Mouse (Mus musculus) heart, embryonic 13.5 days (tissue): ENCODE measurements around the gene Dock11. TPM values are rescaled to one million over a fixed set of nuclear protein-coding genes. Genes with fewer than 3 reads are reported as not detected.

Experiments used
- ATAC-seq: fragments of 200-750 bp; cut with Nextera tagmentation; 2 replicates; pipeline ENCODE4 v1.8.0; 2017; ENCODE audit warnings: moderate TSS enrichment; ENCODE audit not compliant: insufficient number of reproducible peaks, low FRiP score, low TSS enrichment; ENCODE audit errors: extremely low read depth
- H3K27ac ChIP-seq: fragments of 300-500 bp; sonication (generic); replicated peaks from 2 replicates; pipeline ENCODE4 v1.5.1; 2015; ENCODE audit warnings: moderate library complexity, mild to moderate bottlenecking, inconsistent platforms
- H3K27me3 ChIP-seq: fragments of 300-500 bp; sonication (generic); replicated peaks from 2 replicates; pipeline ENCODE4 v1.6.1; 2015; ENCODE audit warnings: mild to moderate bottlenecking, inconsistent platforms
- H3K36me3 ChIP-seq: fragments of 300-500 bp; sonication (generic); 2 replicates; pipeline ENCODE4 v1.6.1; 2015; ENCODE audit warnings: mild to moderate bottlenecking, inconsistent platforms
- H3K4me1 ChIP-seq: fragments of 300-500 bp; sonication (generic); 2 replicates; pipeline ENCODE4 v1.6.1; 2015; ENCODE audit warnings: inconsistent platforms
- H3K4me2 ChIP-seq: fragments of 300-500 bp; sonication (generic); 2 replicates; pipeline ENCODE4 v1.6.1; 2015; ENCODE audit warnings: inconsistent platforms, mild to moderate bottlenecking, moderate library complexity
- H3K4me3 ChIP-seq: fragments of 300-500 bp; sonication (generic); 2 replicates; pipeline ENCODE4 v1.5.1; 2015; ENCODE audit warnings: moderate library complexity, mild to moderate bottlenecking, inconsistent platforms
- H3K9ac ChIP-seq: fragments of 300-500 bp; sonication (generic); 2 replicates; pipeline ENCODE4 v1.6.1; 2015; ENCODE audit warnings: inconsistent platforms, mild to moderate bottlenecking, moderate library complexity
- H3K9me3 ChIP-seq: fragments of 300-500 bp; sonication (generic); 2 replicates; pipeline ENCODE4 v1.6.1; 2016; ENCODE audit warnings: inconsistent platforms
- WGBS: fragments of 180-500 bp; shearing (Covaris S2); methylation state at CpG from one replicate; pipeline ENCODE4 v1.1.7; 2015; ENCODE audit warnings: mixed read lengths; 5-methylcytosine and 5-hydroxymethylcytosine counted together
- polyA plus RNA-seq: library from polyadenylated mRNA; unstranded; fragments of >200 nt; fragmentation: Nextera tagmentation; extraction: Ambion mirVana; gene quantifications from 2 replicates; pipeline ENCODE4 v1.2.1, GENCODE M21; 2015

Dock11 gene
- polyA plus RNA-seq, 1 experiment from 2014 or later, result 7.2 TPM

DNA sequence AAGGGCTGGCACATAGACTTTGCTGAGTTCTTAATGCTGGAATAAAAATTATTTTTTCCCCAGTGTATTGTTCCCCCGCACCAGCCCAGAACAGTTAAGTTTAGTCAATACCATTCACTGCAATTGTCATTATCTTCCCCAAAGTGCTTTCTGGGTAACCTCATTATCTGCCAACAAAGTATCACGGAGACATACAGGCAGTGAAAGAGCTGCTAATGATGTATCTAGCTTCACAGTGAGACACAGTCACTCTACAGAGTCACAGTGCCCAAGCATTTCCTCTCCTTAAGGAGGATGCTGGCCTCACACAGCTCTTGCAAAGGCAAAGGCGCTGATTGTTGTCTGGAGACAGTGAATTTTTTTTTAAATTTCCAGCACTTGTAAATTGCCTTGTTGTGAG, 63.3 kb downstream of the Dock11 start:
- 61% methylated on average over 3 of the region's 3 CpGs for WGBS
- ATAC-seq, result no peak
- no peak overlapping the region for H3K4me2 ChIP-seq
- H3K9me3 ChIP-seq, result no peaks in the 10 kb centered on the region
- no peak overlapping the region for H3K9ac ChIP-seq
- 0 out of 2 replicates have a peak, but pooled peaks cover 4% of the 10 kb centered on the region for H3K36me3 ChIP-seq
- no peaks in the 10 kb centered on the region for H3K27me3 ChIP-seq
- H3K4me1 ChIP-seq, result no peaks in the 10 kb centered on the region
- no peak overlapping the region for H3K27ac ChIP-seq
- H3K4me3 ChIP-seq, result no peak overlapping the region

DNA sequence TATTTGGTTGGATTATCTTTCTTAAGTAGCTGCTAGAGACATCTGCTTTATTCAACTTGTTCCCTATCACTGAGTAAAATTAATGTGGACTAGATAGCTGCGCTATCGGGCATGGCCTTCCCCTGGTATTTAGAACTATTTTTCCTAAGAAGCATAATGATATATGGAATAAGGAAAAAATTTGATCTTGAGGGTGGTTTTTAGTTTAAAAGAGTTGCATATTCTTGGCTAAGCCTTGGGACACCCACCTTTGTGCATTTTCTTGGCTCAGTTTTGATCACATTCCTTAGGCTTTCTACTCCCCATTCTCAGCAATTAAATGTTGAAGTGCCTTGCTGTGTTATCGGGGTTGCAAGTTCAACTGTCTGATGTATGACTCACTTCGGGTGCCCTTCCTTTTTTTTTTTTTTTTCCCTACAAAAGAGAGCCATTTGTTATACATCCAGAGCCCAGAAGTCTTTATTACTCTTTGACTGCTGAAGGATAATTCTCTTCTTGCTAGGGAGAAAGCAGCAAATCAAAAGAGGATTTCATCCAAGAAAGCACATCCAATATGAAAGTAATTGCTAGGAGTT, 64.0 kb downstream of the Dock11 start:
- 54% methylated on average over 4 of the region's 4 CpGs for WGBS

DNA sequence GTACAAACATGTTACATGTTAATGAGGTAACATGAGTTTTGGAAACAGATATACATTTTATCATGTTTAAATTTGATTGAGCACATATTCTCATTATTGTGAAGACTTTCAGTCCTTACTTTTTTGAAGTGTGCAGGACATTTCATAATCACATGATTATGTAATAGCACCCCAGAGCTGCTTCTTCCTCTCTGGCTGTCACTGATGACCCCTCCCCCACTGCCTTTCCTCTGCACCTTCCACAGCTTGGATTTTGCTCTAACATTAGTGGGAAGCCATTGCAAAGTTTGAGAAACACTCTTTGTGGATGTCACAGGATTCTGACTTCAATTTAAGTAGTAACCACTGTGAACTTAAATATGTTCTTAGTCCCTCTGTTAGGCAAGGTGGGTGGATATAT, 67.6 kb downstream of the Dock11 start:
- Histone ChIP-seq H3K4me2 (no peak overlapping the region), H3K4me1 (no peaks in the 10 kb centered on the region), H3K27me3 (no peaks in the 10 kb centered on the region), H3K36me3 (0 out of 2 replicates have a peak, but pooled peaks cover 4% of the 10 kb centered on the region), H3K9ac (no peak overlapping the region), H3K27ac (no peak overlapping the region), H3K4me3 (no peak overlapping the region), H3K9me3 (no peaks in the 10 kb centered on the region)
- no peak for ATAC-seq

More for the DNA sequence above, 64.0 kb downstream of the Dock11 start:
- Histone ChIP-seq H3K9me3 (no peaks in the 10 kb centered on the region), H3K36me3 (0 out of 2 replicates have a peak, but pooled peaks cover 4% of the 10 kb centered on the region), H3K4me1 (no peaks in the 10 kb centered on the region), H3K4me2 (no peak overlapping the region), H3K9ac (no peak overlapping the region), H3K27ac (no peak overlapping the region), H3K27me3 (no peaks in the 10 kb centered on the region), H3K4me3 (no peak overlapping the region)
- ATAC-seq, result no peak

DNA sequence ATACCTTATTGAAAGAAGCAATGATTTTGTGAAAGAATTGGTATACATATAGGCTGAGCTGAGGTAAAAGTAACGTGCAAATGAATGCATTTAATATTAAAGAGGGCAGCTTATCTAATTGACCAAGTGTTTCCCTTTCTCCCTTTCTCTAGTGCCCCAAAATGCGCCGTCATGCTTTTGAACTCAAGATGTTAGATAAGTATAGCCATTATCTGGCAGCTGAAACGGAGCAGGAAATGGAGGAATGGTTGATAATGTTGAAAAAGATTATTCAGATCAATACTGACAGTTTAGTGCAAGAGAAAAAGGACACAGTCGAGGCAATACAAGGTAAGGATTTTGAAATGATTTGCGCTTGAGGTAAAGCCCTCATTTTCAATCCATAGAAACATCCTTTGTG, 74.5 kb downstream of the Dock11 start:
- Histone ChIP-seq H3K4me1 (no peaks in the 10 kb centered on the region), H3K9ac (no peak overlapping the region), H3K27me3 (no peaks in the 10 kb centered on the region), H3K36me3 (no peaks in the 10 kb centered on the region), H3K9me3 (no peaks in the 10 kb centered on the region), H3K4me2 (no peak overlapping the region), H3K4me3 (no peak overlapping the region), H3K27ac (no peak overlapping the region)
- WGBS, result 54% methylated on average over 6 of the region's 6 CpGs
- ATAC-seq, result no peak

DNA sequence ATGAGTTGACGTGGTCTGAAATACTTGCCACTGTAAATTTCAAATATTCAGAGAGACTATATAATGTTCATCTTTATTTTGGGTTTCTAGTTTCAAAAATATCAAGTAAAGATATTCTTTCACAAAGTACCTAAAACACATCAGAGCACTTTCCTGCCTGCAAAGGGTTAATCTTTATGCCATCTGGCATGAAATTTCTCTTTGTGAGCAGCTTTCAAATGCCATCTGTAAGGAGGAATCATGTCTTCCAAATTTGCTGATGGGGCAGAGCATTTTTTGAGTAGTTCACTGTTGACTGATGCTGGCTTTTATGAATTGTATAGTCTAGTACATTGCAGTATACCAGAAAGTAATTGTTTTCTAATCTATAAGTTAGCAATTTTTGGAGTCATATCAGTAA, 80.6 kb downstream of the Dock11 start:
- 83% methylated on average over 1 of the region's 1 CpGs for WGBS
- no peak overlapping the region for H3K4me3 ChIP-seq
- no peaks in the 10 kb centered on the region for H3K9me3 ChIP-seq
- H3K9ac ChIP-seq, result no peak overlapping the region
- no peaks in the 10 kb centered on the region for H3K27me3 ChIP-seq
- no peaks in the 10 kb centered on the region for H3K36me3 ChIP-seq
- no peaks in the 10 kb centered on the region for H3K4me1 ChIP-seq
- H3K4me2 ChIP-seq, result no peak overlapping the region
- ATAC-seq, result no peak
- H3K27ac ChIP-seq, result no peak overlapping the region

DNA sequence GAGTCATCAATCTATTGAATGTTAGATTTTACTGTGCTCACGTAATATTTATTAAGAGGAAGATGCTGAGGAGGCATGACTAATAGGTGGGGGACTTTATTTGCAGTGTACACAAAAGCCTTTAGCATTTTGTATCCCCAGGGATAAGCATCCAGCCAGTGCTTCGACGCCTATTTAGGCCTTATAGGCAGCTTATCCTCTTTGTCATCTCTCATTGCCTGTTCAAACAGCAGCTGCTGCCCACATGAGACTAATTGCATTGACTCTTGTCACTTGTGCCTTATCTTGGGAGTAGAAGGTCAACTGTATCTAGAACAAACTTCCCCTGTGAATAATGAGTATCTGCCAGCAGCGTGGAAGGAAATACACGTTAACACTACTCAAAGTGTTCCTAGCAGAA, 88.0 kb downstream of the Dock11 start:
- Histone ChIP-seq H3K4me2 (no peak overlapping the region), H3K9me3 (no peaks in the 10 kb centered on the region), H3K4me1 (no peaks in the 10 kb centered on the region), H3K27ac (no peak overlapping the region), H3K36me3 (no peaks in the 10 kb centered on the region), H3K4me3 (no peak overlapping the region), H3K27me3 (no peaks in the 10 kb centered on the region), H3K9ac (no peak overlapping the region)
- 42% methylated on average over 5 of the region's 5 CpGs for WGBS
- ATAC-seq, result no peak

DNA sequence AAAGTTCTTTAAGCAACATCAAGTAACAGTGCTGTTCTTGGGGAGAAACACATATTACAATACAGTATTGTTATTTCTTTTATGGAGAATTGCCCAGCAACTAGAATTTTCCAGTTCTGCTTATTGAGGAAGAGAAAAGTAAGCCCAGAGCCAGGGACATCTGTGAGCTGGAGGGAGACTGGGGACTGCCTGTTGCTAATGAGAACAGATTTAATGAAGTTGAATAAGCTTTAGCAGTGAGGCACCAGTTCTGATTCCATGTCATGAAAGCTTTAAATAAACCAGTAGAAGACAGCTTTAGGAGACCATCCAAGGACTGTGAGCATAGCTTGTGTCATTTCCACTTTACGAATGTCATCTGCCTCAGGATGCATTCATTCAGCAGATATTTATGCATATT, 99.3 kb downstream of the Dock11 start:
- Histone ChIP-seq H3K27me3 (no peaks in the 10 kb centered on the region), H3K9ac (no peak overlapping the region), H3K36me3 (no peaks in the 10 kb centered on the region), H3K4me3 (no peak overlapping the region), H3K9me3 (no peaks in the 10 kb centered on the region), H3K4me2 (no peak overlapping the region), H3K4me1 (no peaks in the 10 kb centered on the region), H3K27ac (no peak overlapping the region)
- 85% methylated on average over 1 of the region's 1 CpGs for WGBS
- ATAC-seq, result no peak

DNA sequence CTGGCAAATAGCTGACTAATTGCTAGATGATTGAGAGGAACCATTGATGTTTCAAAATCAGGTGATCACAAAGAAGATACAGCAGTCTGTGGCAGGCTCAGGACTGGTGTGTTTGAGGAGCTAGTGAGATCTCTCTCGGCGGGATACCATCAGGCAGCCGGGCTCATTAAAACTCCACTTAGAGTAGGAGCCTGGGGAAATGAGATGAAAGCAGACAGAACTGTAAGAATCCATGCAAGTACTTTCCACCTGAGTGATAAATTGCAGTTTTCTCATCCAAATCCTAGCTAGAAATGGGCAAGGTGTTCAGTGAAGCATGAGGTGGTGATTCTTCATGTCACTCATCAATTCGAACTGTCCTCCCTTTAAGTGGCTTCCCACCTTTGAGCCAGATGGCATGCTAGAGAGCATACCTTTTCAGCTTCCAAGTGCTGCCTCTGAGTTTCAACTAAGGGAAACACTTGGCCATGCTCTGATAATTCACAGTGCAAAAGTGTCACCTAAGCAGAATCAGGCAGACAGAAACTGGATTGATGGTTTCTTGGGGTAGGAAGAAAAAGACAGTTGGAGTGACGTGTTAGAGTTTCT, 102.0 kb downstream of the Dock11 start:
- H3K27ac ChIP-seq, result no peak overlapping the region
- no peak overlapping the region for H3K9ac ChIP-seq
- H3K36me3 ChIP-seq, result no peaks in the 10 kb centered on the region
- no peak overlapping the region for H3K4me3 ChIP-seq
- no peaks in the 10 kb centered on the region for H3K27me3 ChIP-seq
- no peak for ATAC-seq
- no peak overlapping the region for H3K4me2 ChIP-seq
- H3K9me3 ChIP-seq, result no peaks in the 10 kb centered on the region
- WGBS, result 62% methylated on average over 5 of the region's 5 CpGs
- H3K4me1 ChIP-seq, result no peaks in the 10 kb centered on the region

DNA sequence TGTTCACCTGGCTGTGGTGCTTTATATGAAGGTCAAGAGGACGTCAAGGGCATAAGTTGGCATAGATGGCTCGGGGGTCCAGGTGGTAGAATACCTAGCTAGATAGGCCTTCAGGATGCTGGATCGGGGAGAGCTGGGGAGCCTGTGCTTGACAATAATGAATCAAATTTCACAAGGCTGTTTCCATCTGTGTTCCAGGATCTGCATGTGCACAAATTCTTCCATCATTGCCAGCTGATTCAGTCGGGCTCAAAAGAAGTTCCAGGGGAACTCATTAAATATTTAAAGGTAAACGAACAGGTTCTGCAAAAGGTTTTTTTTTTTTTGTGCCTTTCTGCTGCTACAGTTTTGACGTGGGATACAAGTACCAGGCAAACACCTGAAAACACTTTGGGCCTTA, 105.6 kb downstream of the Dock11 start:
- Histone ChIP-seq H3K27ac (no peak overlapping the region), H3K4me2 (no peak overlapping the region), H3K9me3 (no peaks in the 10 kb centered on the region), H3K4me3 (no peak overlapping the region), H3K4me1 (no peaks in the 10 kb centered on the region), H3K36me3 (no peaks in the 10 kb centered on the region), H3K27me3 (no peaks in the 10 kb centered on the region), H3K9ac (no peak overlapping the region)
- ATAC-seq, result no peak
- 70% methylated on average over 6 of the region's 6 CpGs for WGBS

DNA sequence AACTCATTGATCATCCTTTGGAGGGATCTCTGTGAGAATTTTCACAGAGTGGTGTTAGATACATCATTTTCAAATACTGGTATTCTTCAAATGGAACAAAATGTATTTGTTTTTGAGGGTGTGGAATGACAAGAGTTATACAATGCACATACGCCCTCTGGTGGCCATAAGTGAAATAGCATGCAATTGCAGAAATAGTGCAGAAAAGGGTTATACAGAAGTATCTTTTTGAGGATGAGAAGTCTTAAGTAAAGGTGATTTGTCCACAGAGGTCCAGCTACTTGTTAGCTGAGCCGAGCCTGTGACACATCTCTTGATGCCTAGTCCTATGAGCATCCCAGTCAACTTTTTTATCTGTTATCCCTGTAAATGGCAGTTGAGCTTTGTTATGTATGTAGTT, 108.4 kb downstream of the Dock11 start:
- Histone ChIP-seq H3K4me3 (no peak overlapping the region), H3K27me3 (no peaks in the 10 kb centered on the region), H3K4me1 (no peaks in the 10 kb centered on the region), H3K36me3 (no peaks in the 10 kb centered on the region), H3K9me3 (no peaks in the 10 kb centered on the region), H3K4me2 (no peak overlapping the region), H3K9ac (no peak overlapping the region), H3K27ac (no peak overlapping the region)
- no peak for ATAC-seq
- 9% methylated on average over 2 of the region's 2 CpGs for WGBS

DNA sequence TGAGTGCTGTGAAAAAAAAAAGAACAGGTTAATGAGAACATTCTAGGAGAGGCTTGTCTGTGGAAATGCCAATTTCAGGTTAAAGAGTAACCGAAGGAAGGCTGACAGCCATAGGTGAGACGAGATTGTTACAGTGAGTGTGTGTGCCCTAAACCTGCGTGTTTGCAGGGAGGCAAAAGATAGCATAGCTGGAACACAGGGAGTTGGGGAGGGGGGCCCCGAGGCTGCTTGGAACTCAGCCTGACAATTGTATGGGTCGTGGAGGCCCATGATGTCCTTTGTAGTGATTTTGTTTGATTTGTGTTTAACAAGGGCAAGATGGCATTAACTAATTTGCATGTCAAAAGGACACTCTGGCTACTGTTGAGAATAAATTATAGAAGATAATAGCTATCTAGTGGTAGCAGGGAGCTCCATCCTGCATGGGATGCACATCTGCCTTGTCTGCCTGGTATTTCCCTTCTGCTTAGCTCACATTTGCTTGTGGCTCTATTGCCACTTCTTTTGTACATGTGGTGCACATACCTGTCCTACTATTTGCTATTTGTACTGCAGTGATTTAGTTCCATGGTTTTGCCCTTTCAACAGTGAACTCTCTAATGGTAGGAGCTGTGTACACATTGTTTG, 109.3 kb downstream of the Dock11 start:
- H3K4me1 ChIP-seq, result no peaks in the 10 kb centered on the region
- H3K4me3 ChIP-seq, result no peak overlapping the region
- H3K27me3 ChIP-seq, result no peaks in the 10 kb centered on the region
- no peak for ATAC-seq
- H3K9ac ChIP-seq, result no peak overlapping the region
- no peak overlapping the region for H3K27ac ChIP-seq
- WGBS, result 71% methylated on average over 5 of the region's 5 CpGs
- no peaks in the 10 kb centered on the region for H3K36me3 ChIP-seq
- no peak overlapping the region for H3K4me2 ChIP-seq
- no peaks in the 10 kb centered on the region for H3K9me3 ChIP-seq

DNA sequence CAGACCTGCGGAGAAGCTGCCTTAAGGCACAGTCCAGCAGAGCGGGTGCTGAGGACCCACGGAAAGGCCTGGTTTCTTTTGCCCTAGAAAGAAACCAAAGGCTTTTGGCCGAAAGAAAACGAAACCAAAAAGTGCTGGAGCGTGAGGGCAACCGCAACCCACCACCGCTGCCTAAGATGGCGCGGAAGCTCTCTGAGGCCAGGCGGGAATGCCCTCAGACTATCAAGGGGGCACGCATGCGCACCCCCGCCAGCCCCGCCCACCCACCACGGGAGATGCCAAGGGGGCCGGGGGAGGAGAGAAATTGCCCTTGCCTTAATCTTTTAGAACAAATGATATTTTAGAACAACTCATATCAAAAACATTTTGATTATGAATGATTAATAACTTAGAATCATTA, 137.0 kb downstream of the Dock11 start:
- 0 out of 2 replicates have a peak, but pooled peaks cover 4% of the 10 kb centered on the region for H3K9me3 ChIP-seq
- ATAC-seq, result no peak
- no peaks in the 10 kb centered on the region for H3K27me3 ChIP-seq
- H3K27ac ChIP-seq, result no peak overlapping the region
- H3K4me1 ChIP-seq, result no peaks in the 10 kb centered on the region
- H3K4me3 ChIP-seq, result no peak overlapping the region
- no peak overlapping the region for H3K4me2 ChIP-seq
- 72% methylated on average over 17 of the region's 17 CpGs for WGBS
- no peak overlapping the region for H3K9ac ChIP-seq
- peaks cover 9% of the 10 kb centered on the region for H3K36me3 ChIP-seq
